Mouse (Mus musculus) heart, embryonic 11.5 days (tissue): ENCODE data around the gene Ldlrap1. TPM values are rescaled to one million over a fixed set of nuclear protein-coding genes. Genes with fewer than 3 reads are reported as not detected.

ENCODE experiments used
- ATAC-seq: fragments of 200-750 bp; cut with Nextera tagmentation; replicated peaks from 2 replicates; pipeline ENCODE4 v1.8.0; 2017; ENCODE audit warnings: moderate library complexity; ENCODE audit not compliant: insufficient number of reproducible peaks, low FRiP score, low TSS enrichment
- H3K27ac ChIP-seq: fragments of 300-500 bp; sonication (generic); 2 replicates; pipeline ENCODE4 v1.5.1; 2014; ENCODE audit warnings: mild to moderate bottlenecking, low read depth, low read length
- H3K27me3 ChIP-seq: fragments of 300-500 bp; sonication (generic); 2 replicates; pipeline ENCODE4 v1.6.1; 2014; ENCODE audit warnings: mild to moderate bottlenecking, low read length, mixed read lengths; ENCODE audit not compliant: control insufficient read depth, insufficient read depth
- H3K36me3 ChIP-seq: fragments of 300-500 bp; sonication (generic); 2 replicates; pipeline ENCODE4 v1.6.1; 2014; ENCODE audit warnings: mild to moderate bottlenecking, low read length, moderate library complexity, mixed read lengths; ENCODE audit not compliant: control insufficient read depth, insufficient read depth
- H3K4me1 ChIP-seq: fragments of 300-500 bp; sonication (generic); 2 replicates; pipeline ENCODE4 v1.6.1; 2014; ENCODE audit warnings: low read length; ENCODE audit not compliant: control insufficient read depth, insufficient read depth
- H3K4me2 ChIP-seq: fragments of 300-500 bp; sonication (generic); 2 replicates; pipeline ENCODE4 v1.6.1; 2014; ENCODE audit warnings: mild to moderate bottlenecking, moderate library complexity
- H3K4me3 ChIP-seq: fragments of 300-500 bp; sonication (generic); 2 replicates; pipeline ENCODE4 v1.5.1; 2014; ENCODE audit warnings: low read depth, low read length
- H3K9ac ChIP-seq: fragments of 300-500 bp; sonication (generic); 2 replicates; pipeline ENCODE4 v1.6.1; 2014; ENCODE audit warnings: mild to moderate bottlenecking, low read depth, low read length, moderate library complexity
- H3K9me3 ChIP-seq: fragments of 300-500 bp; sonication (generic); replicated peaks from 2 replicates; pipeline ENCODE4 v1.6.1; 2016; ENCODE audit warnings: low read length; ENCODE audit not compliant: control insufficient read depth
- whole genome bisulfite sequencing: fragments of 180-500 bp; shearing (Covaris S2); extraction: QIAGEN DNeasy Blood & Tissue Kit; methylation state at CpG from one replicate; pipeline ENCODE4 v1.1.7; 2014; ENCODE audit not compliant: insufficient replicate concordance; 5-methylcytosine and 5-hydroxymethylcytosine counted together
- polyA plus RNA-seq: library from polyadenylated mRNA; unstranded; fragments of >200 nt; fragmentation: Nextera tagmentation; extraction: Ambion mirVana; gene quantifications from 2 replicates; pipeline ENCODE4 v1.2.1, GENCODE M21; 2014

Ldlrap1 gene
- polyA plus RNA-seq, 1 experiment from 2014 or later: 13.5 TPM

DNA sequence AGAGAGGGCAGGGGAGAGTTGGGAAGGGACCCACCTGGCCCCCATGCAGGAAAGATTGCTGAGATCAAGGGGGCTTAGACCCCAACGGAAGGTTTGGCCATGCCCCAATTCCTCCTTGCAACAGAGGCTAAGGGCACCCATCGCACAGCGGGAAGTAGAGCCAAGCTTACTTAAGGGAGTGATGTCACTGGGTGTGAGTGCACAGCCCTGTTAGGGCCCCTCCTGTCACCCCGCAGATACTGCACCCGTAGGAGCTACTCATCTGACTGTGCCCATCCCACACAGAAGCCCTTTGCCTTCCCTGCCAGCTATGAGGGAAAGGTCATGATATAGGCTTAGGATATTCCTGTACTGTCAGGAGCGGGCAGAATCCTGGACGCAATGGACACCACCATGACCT lies 8.3 kb downstream of the Ldlrap1 start:
- 84% methylated on average over 7 of the region's 7 CpGs for WGBS
- peaks cover 69% of the 10 kb centered on the region for H3K4me1 ChIP-seq
- H3K4me2 ChIP-seq: no peak overlapping the region
- H3K36me3 ChIP-seq: no peaks in the 10 kb centered on the region
- H3K27me3 ChIP-seq: no peaks in the 10 kb centered on the region
- no peaks in the 10 kb centered on the region for H3K9me3 ChIP-seq
- H3K4me3 ChIP-seq: no peak overlapping the region
- H3K27ac ChIP-seq: peak overlapping the region; percentile 76
- ATAC-seq: no peak
- no peak overlapping the region for H3K9ac ChIP-seq

DNA sequence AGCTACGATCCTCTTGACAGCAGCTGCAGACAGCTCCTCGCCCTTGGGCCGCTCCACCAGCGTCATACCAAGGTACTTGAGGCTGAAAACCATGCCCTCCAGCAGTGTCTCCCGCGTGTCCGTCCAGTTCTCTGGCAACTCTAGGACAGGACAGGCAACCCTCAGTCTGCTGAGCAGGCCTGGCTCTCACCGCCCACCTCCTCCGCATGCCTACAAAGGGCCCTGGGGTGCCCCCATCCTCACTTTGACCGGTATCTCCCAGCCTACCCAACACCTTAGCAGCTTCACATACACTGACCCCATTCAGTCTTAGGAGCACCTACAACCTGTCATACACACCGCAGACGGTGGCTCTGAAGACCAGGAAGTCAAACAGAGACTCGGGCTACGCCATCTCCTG lies 8.9 kb downstream of the Ldlrap1 start:
- no peaks in the 10 kb centered on the region for H3K27me3 ChIP-seq
- H3K4me1 ChIP-seq: peaks cover 69% of the 10 kb centered on the region
- no peaks in the 10 kb centered on the region for H3K36me3 ChIP-seq
- no peak overlapping the region for H3K27ac ChIP-seq
- H3K9me3 ChIP-seq: no peaks in the 10 kb centered on the region
- WGBS: 85% methylated on average over 14 of the region's 14 CpGs
- H3K4me3 ChIP-seq: no peak overlapping the region
- no peak overlapping the region for H3K9ac ChIP-seq
- H3K4me2 ChIP-seq: no peak overlapping the region
- ATAC-seq: no peak

DNA sequence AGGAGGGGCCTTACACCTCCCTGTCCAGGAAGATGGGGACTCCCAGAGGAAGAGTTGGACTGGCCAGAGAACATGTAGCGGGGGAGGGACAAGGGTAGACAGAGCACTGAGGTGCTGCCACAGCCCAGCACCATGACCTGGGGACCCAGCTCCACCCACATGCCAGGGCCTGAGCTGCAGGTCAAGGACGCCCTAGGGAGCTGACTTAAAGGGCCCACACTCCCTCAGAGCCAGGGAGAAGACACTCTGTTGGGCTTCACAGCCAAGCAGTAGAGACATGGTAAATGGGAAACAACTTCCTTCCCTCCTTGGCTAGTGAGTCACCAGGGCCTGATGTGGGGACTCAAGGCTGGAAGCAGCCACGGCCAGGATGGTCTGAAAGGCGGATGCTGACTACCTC lies 9.5 kb downstream of the Ldlrap1 start:
- no peak overlapping the region for H3K9ac ChIP-seq
- no peaks in the 10 kb centered on the region for H3K27me3 ChIP-seq
- ATAC-seq: no peak
- H3K4me2 ChIP-seq: no peak overlapping the region
- H3K4me3 ChIP-seq: no peak overlapping the region
- 70% methylated on average over 4 of the region's 4 CpGs for WGBS
- peaks cover 69% of the 10 kb centered on the region for H3K4me1 ChIP-seq
- H3K36me3 ChIP-seq: no peaks in the 10 kb centered on the region
- no peaks in the 10 kb centered on the region for H3K9me3 ChIP-seq
- no peak overlapping the region for H3K27ac ChIP-seq

DNA sequence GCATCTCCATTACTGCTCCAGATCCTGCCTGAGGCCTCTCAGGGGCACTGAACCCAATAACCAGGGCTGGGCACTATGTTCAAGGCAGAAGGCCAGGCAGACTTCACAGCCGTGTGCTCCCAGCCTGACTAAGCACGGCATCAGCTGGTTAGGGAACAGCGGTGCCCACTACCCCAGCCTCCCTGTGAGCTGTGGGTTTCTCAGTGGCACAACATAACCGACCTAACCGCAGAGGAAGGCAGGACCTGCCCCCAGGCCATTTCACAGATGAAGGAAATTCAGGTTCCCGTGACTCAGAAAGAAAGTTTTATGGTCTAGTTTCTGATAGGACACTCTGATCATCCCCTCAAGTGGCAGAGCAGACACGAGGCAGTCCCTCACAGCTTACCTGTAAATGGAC lies 10.9 kb downstream of the Ldlrap1 start:
- WGBS: 81% methylated on average over 7 of the region's 7 CpGs
- ATAC-seq: no peak
- Histone ChIP-seq H3K27ac (no peak overlapping the region), H3K4me2 (no peak overlapping the region), H3K36me3 (no peaks in the 10 kb centered on the region), H3K9me3 (no peaks in the 10 kb centered on the region), H3K4me1 (peaks cover 71% of the 10 kb centered on the region), H3K4me3 (no peak overlapping the region), H3K9ac (no peak overlapping the region), H3K27me3 (no peaks in the 10 kb centered on the region)

DNA sequence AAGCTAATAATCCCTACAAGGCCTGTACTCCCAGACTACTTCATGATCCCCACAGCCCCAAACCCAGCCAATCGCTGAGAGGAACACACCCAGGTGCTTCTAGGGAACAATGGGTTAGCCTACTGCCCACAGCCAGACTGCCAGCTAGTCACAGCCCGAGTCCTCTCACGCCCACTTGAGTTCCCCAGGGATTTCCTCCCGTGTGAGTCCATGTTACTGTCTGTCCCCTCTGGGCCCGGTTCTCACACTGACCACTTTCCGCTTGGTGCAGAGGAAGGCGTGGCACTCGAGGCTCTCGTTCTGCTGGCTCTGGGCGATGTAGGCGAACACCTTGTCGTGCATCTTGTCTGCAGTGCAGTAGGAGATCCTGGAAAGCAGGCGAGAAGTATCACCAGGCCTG lies 12.9 kb downstream of the Ldlrap1 start:
- Histone ChIP-seq H3K27ac (no peak overlapping the region), H3K36me3 (no peaks in the 10 kb centered on the region), H3K4me3 (no peak overlapping the region), H3K27me3 (no peaks in the 10 kb centered on the region), H3K4me2 (no peak overlapping the region), H3K9ac (no peak overlapping the region), H3K9me3 (no peaks in the 10 kb centered on the region), H3K4me1 (peaks cover 61% of the 10 kb centered on the region)
- WGBS: 76% methylated on average over 13 of the region's 13 CpGs
- ATAC-seq: no peak

DNA sequence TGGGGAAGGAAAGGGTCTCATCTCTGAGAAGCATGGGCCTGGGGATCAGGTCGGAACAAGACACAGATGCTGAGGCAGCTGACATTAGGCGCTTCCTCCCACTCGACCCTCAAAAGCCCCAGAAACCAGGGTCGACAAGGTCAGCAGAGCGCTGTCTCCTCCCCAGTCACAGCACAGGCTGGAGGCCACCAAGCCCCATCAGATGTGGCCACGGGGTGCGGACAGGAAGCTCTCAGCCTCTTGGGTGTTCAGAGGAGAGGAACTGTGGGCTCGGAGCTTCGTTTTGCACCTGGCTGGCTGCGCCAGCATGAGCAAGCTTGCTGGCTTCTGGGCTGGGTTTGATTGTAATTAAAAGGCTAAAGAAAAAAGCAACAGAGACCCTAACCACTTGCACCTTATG lies 13.5 kb downstream of the Ldlrap1 start:
- 36% methylated on average over 10 of the region's 10 CpGs for WGBS
- Histone ChIP-seq H3K4me1 (peaks cover 56% of the 10 kb centered on the region), H3K27ac (peak overlapping the region; percentile 37)

DNA sequence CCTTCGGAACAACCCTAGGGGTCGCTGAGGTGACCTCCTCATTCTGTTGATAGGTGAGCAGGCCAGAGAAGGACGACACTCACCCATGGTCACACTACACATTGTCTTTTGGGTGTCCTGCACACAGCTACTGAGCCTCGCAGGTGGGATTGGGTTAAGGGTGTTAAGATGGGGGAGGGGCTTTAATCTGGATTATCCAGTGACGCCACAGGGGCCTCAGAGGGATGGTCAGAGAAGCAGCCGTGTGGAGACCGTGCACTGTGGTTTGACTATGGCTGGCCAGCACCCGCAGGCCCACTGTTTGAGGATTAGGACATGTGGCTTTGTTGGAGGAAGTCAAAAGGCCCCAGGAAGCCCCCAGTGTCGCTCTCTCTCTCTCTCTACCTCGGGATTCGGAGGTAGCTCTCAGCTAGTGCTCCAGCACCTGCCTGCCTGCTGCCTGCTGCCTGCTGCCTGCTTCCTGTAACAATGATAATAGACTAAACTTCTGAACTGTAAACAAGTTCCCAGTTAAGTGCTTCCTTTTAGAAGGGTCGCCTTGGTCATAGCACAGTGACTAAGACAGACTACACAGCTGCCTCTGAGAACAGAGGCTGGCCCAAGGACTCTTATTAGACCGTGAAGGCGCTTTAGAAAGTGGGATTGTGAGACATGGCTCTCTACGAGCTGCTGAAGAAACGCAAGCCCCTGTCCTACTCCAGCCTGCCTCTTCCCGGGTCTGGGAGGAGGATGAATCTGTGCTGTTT lies 14.1 kb downstream of the Ldlrap1 start:
- Histone ChIP-seq H3K4me2 (no peak overlapping the region), H3K36me3 (no peaks in the 10 kb centered on the region), H3K9me3 (no peaks in the 10 kb centered on the region), H3K27ac (peak overlapping the region; percentile 37), H3K4me3 (no peak overlapping the region), H3K4me1 (peaks cover 49% of the 10 kb centered on the region), H3K9ac (no peak overlapping the region), H3K27me3 (no peaks in the 10 kb centered on the region)
- ATAC-seq: no peak
- 43% methylated on average over 17 of the region's 17 CpGs for WGBS

More for the DNA sequence above, 13.5 kb downstream of the Ldlrap1 start:
- Histone ChIP-seq H3K4me3 (no peak overlapping the region), H3K9me3 (no peaks in the 10 kb centered on the region), H3K27me3 (no peaks in the 10 kb centered on the region), H3K36me3 (no peaks in the 10 kb centered on the region), H3K4me2 (no peak overlapping the region), H3K9ac (0 out of 2 replicates have a peak overlapping the region, but pooled peaks have one; percentile 12)
- no peak for ATAC-seq

DNA sequence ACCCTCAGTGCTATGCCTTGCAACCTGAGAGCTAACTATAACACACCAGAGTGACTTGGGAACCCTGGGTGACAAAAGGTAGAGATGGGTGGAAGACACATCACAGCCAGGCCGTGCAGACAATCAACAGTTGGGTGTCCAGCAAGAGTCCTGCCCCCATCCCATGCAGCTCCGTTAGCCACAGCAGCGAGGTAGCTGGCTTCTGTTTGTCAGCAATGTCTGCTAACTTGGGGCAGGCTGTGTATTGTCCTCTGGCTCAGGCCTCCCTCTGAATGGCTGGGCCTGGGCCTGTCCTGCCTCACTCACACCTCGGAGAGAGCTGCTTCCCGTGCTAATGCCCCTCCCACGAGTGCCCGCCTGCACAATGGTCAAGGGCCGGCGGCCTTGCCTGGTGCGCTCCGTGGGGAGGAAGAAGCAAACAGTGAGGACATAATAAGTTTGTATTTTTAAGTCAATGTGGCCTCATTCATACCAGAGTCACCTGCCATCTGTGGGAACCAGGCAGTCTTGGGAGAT lies 14.9 kb downstream of the Ldlrap1 start:
- Histone ChIP-seq H3K27me3 (no peaks in the 10 kb centered on the region), H3K4me1 (peaks cover 45% of the 10 kb centered on the region), H3K4me3 (no peak overlapping the region), H3K4me2 (no peak overlapping the region), H3K9ac (no peak overlapping the region), H3K36me3 (no peaks in the 10 kb centered on the region), H3K27ac (peak overlapping the region; percentile 2), H3K9me3 (no peaks in the 10 kb centered on the region)
- peak; percentile 40; the same call in 1 of the 2 replicates for ATAC-seq
- 32% methylated on average over 11 of the region's 11 CpGs for WGBS
